Mouse (Mus musculus): Measurements from ENCODE around the gene 1700029P11Rik. TPM values are rescaled to one million over a fixed set of nuclear protein-coding genes. Genes with fewer than 3 reads are reported as not detected.

1700029P11Rik gene
- polyA plus RNA-seq, 1 experiment from 2014 or later, result not detected

GRCm38 (mm10) chr15:82019288-82019687 is 38.9 kb downstream of the 1700029P11Rik start:
- no peaks in the 10 kb centered on the region for H3K9me3 ChIP-seq (ENCODE audit: low read length)
- no peak for TF ChIP-seq CTCF (IDR thresholded peaks at IDR 0.05)
- peak; percentile 42; the same call in 1 of the 2 replicates for TF ChIP-seq EP300 (IDR thresholded peaks at IDR 0.05)
- no peak for ATAC-seq

GRCm38 (mm10) chr15:82022535-82023088 is 42.3 kb downstream of the 1700029P11Rik start:
- TF ChIP-seq EP300 (IDR thresholded peaks at IDR 0.05), result no peak
- no peak for TF ChIP-seq CTCF (IDR thresholded peaks at IDR 0.05)
- ATAC-seq, result peak; percentile 65
- Histone ChIP-seq H3K36me3 (ENCODE audit: insufficient read depth, low read length) (no peaks in the 10 kb centered on the region), H3K27ac (ENCODE audit: low read length) (0 out of 2 replicates have a peak overlapping the region, but pooled peaks have one; percentile 32), H3K4me1 (ENCODE audit: insufficient read depth, low read depth, low read length) (no peaks in the 10 kb centered on the region), H3K27me3 (replicated peaks; ENCODE audit: insufficient read depth, low read length) (no peaks in the 10 kb centered on the region), H3K4me2 (replicated peaks; ENCODE audit: low read depth, low read length) (no peak overlapping the region), H3K9me3 (ENCODE audit: low read length) (no peaks in the 10 kb centered on the region), H3K4me3 (ENCODE audit: low read depth, low read length) (no peak overlapping the region), H3K9ac (replicated peaks; ENCODE audit: low read depth) (no peak overlapping the region)
- DNase-seq (ENCODE audit: low spot score), result peak; percentile 49
- WGBS, result 49% methylated on average over 13 of the region's 13 CpGs

More at GRCm38 (mm10) chr15:82019288-82019687, 38.9 kb downstream of the 1700029P11Rik start:
- peaks cover 6% of the 10 kb centered on the region; the same call in 1 of the 2 replicates for H3K4me1 ChIP-seq (ENCODE audit: insufficient read depth, low read depth, low read length)
- no peaks in the 10 kb centered on the region for H3K27me3 ChIP-seq (replicated peaks; ENCODE audit: insufficient read depth, low read length)
- H3K27ac ChIP-seq (ENCODE audit: low read length), result no peak overlapping the region
- DNase-seq (ENCODE audit: low spot score), result peak; percentile 45
- WGBS, result 64% methylated on average over 3 of the region's 3 CpGs
- no peak overlapping the region for H3K4me3 ChIP-seq (ENCODE audit: low read depth, low read length)
- H3K4me2 ChIP-seq (replicated peaks; ENCODE audit: low read depth, low read length), result no peak overlapping the region
- no peak overlapping the region for H3K9ac ChIP-seq (replicated peaks; ENCODE audit: low read depth)
- no peaks in the 10 kb centered on the region for H3K36me3 ChIP-seq (ENCODE audit: insufficient read depth, low read length)

GRCm38 (mm10) chr15:82023965-82024635 is 43.8 kb downstream of the 1700029P11Rik start:
- peak; percentile 66 for ATAC-seq
- no peak overlapping the region for H3K4me3 ChIP-seq (ENCODE audit: low read depth, low read length)
- no peak overlapping the region for H3K9ac ChIP-seq (replicated peaks; ENCODE audit: low read depth)
- H3K27me3 ChIP-seq (replicated peaks; ENCODE audit: insufficient read depth, low read length), result no peaks in the 10 kb centered on the region
- H3K9me3 ChIP-seq (ENCODE audit: low read length), result no peaks in the 10 kb centered on the region
- WGBS, result 70% methylated on average over 6 of the region's 6 CpGs
- H3K27ac ChIP-seq (ENCODE audit: low read length), result no peak overlapping the region; the same call in 1 of the 2 replicates
- TF ChIP-seq CTCF (IDR thresholded peaks at IDR 0.05) (0 out of 2 replicates have a peak, but pooled peaks have one; percentile 21), EP300 (IDR thresholded peaks at IDR 0.05) (no peak)
- H3K4me2 ChIP-seq (replicated peaks; ENCODE audit: low read depth, low read length), result no peak overlapping the region
- no peaks in the 10 kb centered on the region for H3K4me1 ChIP-seq (ENCODE audit: insufficient read depth, low read depth, low read length)
- DNase-seq (ENCODE audit: low spot score), result peak; percentile 67
- no peaks in the 10 kb centered on the region for H3K36me3 ChIP-seq (ENCODE audit: insufficient read depth, low read length)

- TF ChIP-seq CTCF (IDR thresholded peaks at IDR 0.05) (no peak), EP300 (IDR thresholded peaks at IDR 0.05) (no peak)
- no peak for ATAC-seq
- H3K36me3 ChIP-seq (ENCODE audit: insufficient read depth, low read length), result no peaks in the 10 kb centered on the region
- H3K4me1 ChIP-seq (ENCODE audit: insufficient read depth, low read depth, low read length), result no peaks in the 10 kb centered on the region
- H3K4me3 ChIP-seq (ENCODE audit: low read depth, low read length), result no peak overlapping the region
- H3K9ac ChIP-seq (replicated peaks; ENCODE audit: low read depth), result no peak overlapping the region
- no peak overlapping the region for H3K27ac ChIP-seq (ENCODE audit: low read length)
- 83% methylated on average over 7 of the region's 7 CpGs for WGBS
- H3K4me2 ChIP-seq (replicated peaks; ENCODE audit: low read depth, low read length), result no peak overlapping the region
- H3K27me3 ChIP-seq (replicated peaks; ENCODE audit: insufficient read depth, low read length), result no peaks in the 10 kb centered on the region
- DNase-seq (ENCODE audit: low spot score), result no peak
- H3K9me3 ChIP-seq (ENCODE audit: low read length), result no peaks in the 10 kb centered on the region
Measured at GRCm38 (mm10) chr15:82027276-82027675, 46.9 kb downstream of the 1700029P11Rik start.

GRCm38 (mm10) chr15:82027726-82028125 is 47.4 kb downstream of the 1700029P11Rik start:
- Histone ChIP-seq H3K9me3 (ENCODE audit: low read length) (no peaks in the 10 kb centered on the region), H3K4me3 (ENCODE audit: low read depth, low read length) (no peak overlapping the region), H3K36me3 (ENCODE audit: insufficient read depth, low read length) (no peaks in the 10 kb centered on the region), H3K4me1 (ENCODE audit: insufficient read depth, low read depth, low read length) (no peaks in the 10 kb centered on the region), H3K4me2 (replicated peaks; ENCODE audit: low read depth, low read length) (no peak overlapping the region), H3K27me3 (replicated peaks; ENCODE audit: insufficient read depth, low read length) (no peaks in the 10 kb centered on the region), H3K9ac (replicated peaks; ENCODE audit: low read depth) (no peak overlapping the region), H3K27ac (ENCODE audit: low read length) (no peak overlapping the region)
- TF ChIP-seq CTCF (IDR thresholded peaks at IDR 0.05) (no peak), EP300 (IDR thresholded peaks at IDR 0.05) (no peak)
- ATAC-seq (no peak), DNase-seq (ENCODE audit: low spot score) (no peak)
- WGBS, result 84% methylated on average over 7 of the region's 7 CpGs

Other genes with a start within 250 kb of the 1700029P11Rik start
- gene Zc3h7b, start 235.5 kb upstream of the 1700029P11Rik start, polyA plus RNA-seq (2015; fragmentation: Nextera tagmentation; extraction: Ambion mirVana), result 13.8 and 13.9 TPM in 2 replicates
- 17.9 and 24.6 TPM in 2 replicates for gene Rangap1, start 235.0 kb upstream of the 1700029P11Rik start, polyA plus RNA-seq (2015; fragmentation: Nextera tagmentation; extraction: Ambion mirVana)
- 38.6 and 44.0 TPM in 2 replicates for gene Tef, start 178.1 kb upstream of the 1700029P11Rik start, polyA plus RNA-seq (2015; fragmentation: Nextera tagmentation; extraction: Ambion mirVana)
- 24.8 and 30.0 TPM in 2 replicates for gene Tob2, start 121.7 kb upstream of the 1700029P11Rik start, polyA plus RNA-seq (2015; fragmentation: Nextera tagmentation; extraction: Ambion mirVana)
- 80.3 and 88.8 TPM in 2 replicates for gene Phf5a, start 108.6 kb upstream of the 1700029P11Rik start, polyA plus RNA-seq (2015; fragmentation: Nextera tagmentation; extraction: Ambion mirVana)
- gene Aco2, start 108.2 kb upstream of the 1700029P11Rik start, polyA plus RNA-seq (2015; fragmentation: Nextera tagmentation; extraction: Ambion mirVana), result 89.2 and 90.8 TPM in 2 replicates
- gene Polr3h, start 54.3 kb upstream of the 1700029P11Rik start, polyA plus RNA-seq (2015; fragmentation: Nextera tagmentation; extraction: Ambion mirVana), result 41.8 and 43.1 TPM in 2 replicates
- gene Csdc2, start 43.8 kb upstream of the 1700029P11Rik start, polyA plus RNA-seq (2015; fragmentation: Nextera tagmentation; extraction: Ambion mirVana), result 3.8 TPM in 2 replicates
- gene Pmm1, start 19.6 kb upstream of the 1700029P11Rik start, polyA plus RNA-seq (2015; fragmentation: Nextera tagmentation; extraction: Ambion mirVana), result 22.1 and 23.4 TPM in 2 replicates
- 19.6 and 24.6 TPM in 2 replicates for gene Xrcc6, start 7.3 kb downstream of the 1700029P11Rik start, polyA plus RNA-seq (2015; fragmentation: Nextera tagmentation; extraction: Ambion mirVana)
- 14.5 and 17.1 TPM in 2 replicates for gene Desi1, start 53.3 kb downstream of the 1700029P11Rik start, polyA plus RNA-seq (2015; fragmentation: Nextera tagmentation; extraction: Ambion mirVana)
- 131 and 139 TPM in 2 replicates for gene Snu13, start 67.1 kb downstream of the 1700029P11Rik start, polyA plus RNA-seq (2015; fragmentation: Nextera tagmentation; extraction: Ambion mirVana)
- gene 4930407I10Rik, start 78.6 kb downstream of the 1700029P11Rik start, polyA plus RNA-seq (2015; fragmentation: Nextera tagmentation; extraction: Ambion mirVana), result not detected in 2 replicates
- not detected in 2 replicates for gene Mei1, start 89.5 kb downstream of the 1700029P11Rik start, polyA plus RNA-seq (2015; fragmentation: Nextera tagmentation; extraction: Ambion mirVana)
- gene Ccdc134, start 147.4 kb downstream of the 1700029P11Rik start, polyA plus RNA-seq (2015; fragmentation: Nextera tagmentation; extraction: Ambion mirVana), result 10.4 and 10.8 TPM in 2 replicates
- 113 and 115 TPM in 2 replicates for gene Srebf2, start 166.6 kb downstream of the 1700029P11Rik start, polyA plus RNA-seq (2015; fragmentation: Nextera tagmentation; extraction: Ambion mirVana)
- gene Shisa8, start 232.3 kb downstream of the 1700029P11Rik start, polyA plus RNA-seq (2015; fragmentation: Nextera tagmentation; extraction: Ambion mirVana), result 0.29 and 0.55 TPM in 2 replicates
- gene Tnfrsf13c, start 243.8 kb downstream of the 1700029P11Rik start, polyA plus RNA-seq (2015; fragmentation: Nextera tagmentation; extraction: Ambion mirVana), result 0.07 and 0.49 TPM in 2 replicates

Data from lung, postnatal 0 days (tissue).